Mouse (Mus musculus): Measurements from ENCODE around the gene Nudt13. TPM values are rescaled to one million over a fixed set of nuclear protein-coding genes. Genes with fewer than 3 reads are reported as not detected.
"Not testable (repeated sequence)": the region's sequence is repeated elsewhere in the genome, so short reads cannot be mapped to it uniquely, and the experiment has no call there.

The Nudt13 gene
- polyA plus RNA-seq, 1 experiment from 2014 or later, result 22.8 TPM

DNA sequence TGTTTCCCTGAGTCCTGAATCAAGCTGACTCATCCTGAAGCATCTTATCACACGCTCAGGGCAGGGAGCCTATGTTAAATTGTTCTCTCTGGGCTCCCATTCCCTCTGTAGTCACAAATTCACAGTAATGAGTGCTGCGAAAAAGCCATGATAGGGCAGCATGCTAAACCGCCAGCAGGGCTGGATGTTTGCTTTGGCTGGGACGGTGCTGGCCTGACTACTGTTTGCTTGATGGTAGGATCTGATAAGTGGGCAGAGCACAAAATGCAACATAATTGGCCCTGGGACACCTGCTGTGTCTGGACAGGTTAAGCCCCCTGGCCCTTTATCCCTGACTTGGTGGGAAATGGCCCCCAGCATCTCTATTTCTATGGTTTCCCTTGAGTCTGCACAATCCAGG is 3.1 kb upstream of the Nudt13 start:
- H3K9ac ChIP-seq, result no peak overlapping the region
- H3K27me3 ChIP-seq, result no peaks in the 10 kb centered on the region
- 59% methylated on average over 4 of the region's 4 CpGs for WGBS
- 0 out of 2 replicates have a peak, but pooled peaks cover 9% of the 10 kb centered on the region for H3K4me1 ChIP-seq
- ATAC-seq (ENCODE audit: insufficient number of reproducible peaks, low FRiP score, low TSS enrichment, low read depth), result no peak
- no peak overlapping the region for H3K27ac ChIP-seq (replicated peaks)
- H3K4me2 ChIP-seq (replicated peaks), result no peak overlapping the region
- no peaks in the 10 kb centered on the region for H3K36me3 ChIP-seq
- no peaks in the 10 kb centered on the region for H3K9me3 ChIP-seq (replicated peaks)
- H3K4me3 ChIP-seq (replicated peaks), result no peak overlapping the region

DNA sequence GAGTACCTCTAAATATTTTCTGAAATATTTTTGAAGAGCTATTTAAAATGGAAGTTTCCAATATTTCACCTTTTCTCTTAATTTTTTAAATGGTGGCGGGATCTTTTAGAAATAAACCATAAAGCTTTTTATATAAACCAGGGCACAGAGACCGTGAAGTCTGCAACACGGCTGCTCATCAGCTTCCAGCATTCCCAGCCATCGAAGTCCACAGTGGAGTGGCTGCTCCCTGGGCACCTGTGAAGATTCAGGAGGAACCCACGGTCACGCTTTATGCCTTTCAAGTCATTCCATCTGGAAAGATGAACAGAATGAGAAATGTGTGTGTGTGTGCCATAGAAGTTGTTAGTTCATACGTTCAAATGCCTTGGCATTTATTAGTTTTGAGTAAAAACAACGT is 450 bp downstream of the Nudt13 start:
- no peaks in the 10 kb centered on the region for H3K9me3 ChIP-seq (replicated peaks)
- H3K9ac ChIP-seq, result peak overlapping the region; percentile 50; the same call in 1 of the 2 replicates
- no peaks in the 10 kb centered on the region for H3K27me3 ChIP-seq
- no peak overlapping the region for H3K27ac ChIP-seq (replicated peaks)
- ATAC-seq (ENCODE audit: insufficient number of reproducible peaks, low FRiP score, low TSS enrichment, low read depth), result no peak
- H3K36me3 ChIP-seq, result no peaks in the 10 kb centered on the region
- 32% methylated on average over 8 of the region's 8 CpGs for WGBS
- H3K4me2 ChIP-seq (replicated peaks), result peak overlapping the region; percentile 57
- H3K4me1 ChIP-seq, result 0 out of 2 replicates have a peak, but pooled peaks cover 9% of the 10 kb centered on the region
- H3K4me3 ChIP-seq (replicated peaks), result peak overlapping the region; percentile 57

DNA sequence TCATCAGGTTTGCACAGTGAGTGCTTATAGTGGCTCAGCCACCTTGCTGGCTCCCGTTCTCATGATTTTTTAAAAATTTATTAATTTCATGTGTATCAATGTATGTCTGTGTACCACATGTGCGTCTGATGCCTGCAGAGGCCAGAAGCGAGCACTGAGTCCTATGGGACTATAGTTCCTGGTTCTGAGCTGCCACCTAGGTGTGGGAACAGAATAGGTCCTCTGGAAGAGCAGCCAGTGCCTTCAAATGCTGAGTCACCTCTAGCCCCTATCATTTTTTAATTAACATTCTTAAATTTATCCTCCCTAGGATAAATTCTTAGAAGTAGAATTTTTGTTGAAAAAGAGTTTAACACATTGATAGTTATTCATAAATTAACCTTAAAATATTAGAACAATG is 3.1 kb downstream of the Nudt13 start:
- no peaks in the 10 kb centered on the region for H3K36me3 ChIP-seq
- no peaks in the 10 kb centered on the region for H3K27me3 ChIP-seq
- no peaks in the 10 kb centered on the region for H3K9me3 ChIP-seq (replicated peaks)
- WGBS, result 67% methylated on average over 3 of the region's 3 CpGs
- no peak overlapping the region for H3K4me2 ChIP-seq (replicated peaks)
- no peak for ATAC-seq (ENCODE audit: insufficient number of reproducible peaks, low FRiP score, low TSS enrichment, low read depth)
- H3K4me1 ChIP-seq, result 0 out of 2 replicates have a peak, but pooled peaks cover 9% of the 10 kb centered on the region
- no peak overlapping the region for H3K9ac ChIP-seq
- H3K27ac ChIP-seq (replicated peaks), result no peak overlapping the region
- H3K4me3 ChIP-seq (replicated peaks), result no peak overlapping the region

DNA sequence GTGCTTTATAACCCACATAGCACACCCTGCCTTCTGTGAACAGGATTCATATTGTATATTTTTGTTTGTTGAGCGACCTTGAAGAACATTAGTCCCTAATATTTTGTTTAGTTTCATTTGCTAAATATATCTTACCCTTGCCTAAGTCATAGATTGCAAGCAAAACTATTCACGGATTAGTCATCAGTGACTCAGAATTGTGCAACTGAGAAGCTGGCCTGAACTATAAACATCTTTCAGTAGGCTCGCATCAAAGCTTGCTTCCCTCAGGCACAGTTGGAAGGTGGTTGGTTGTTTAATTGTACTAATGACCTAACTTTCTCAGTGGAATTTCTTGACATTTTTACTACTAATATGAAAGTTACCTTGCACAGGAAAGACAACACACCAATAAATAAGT is 3.6 kb downstream of the Nudt13 start:
- Histone ChIP-seq H3K4me1 (0 out of 2 replicates have a peak, but pooled peaks cover 9% of the 10 kb centered on the region), H3K27ac (replicated peaks) (no peak overlapping the region), H3K9me3 (replicated peaks) (no peaks in the 10 kb centered on the region), H3K4me3 (replicated peaks) (no peak overlapping the region), H3K4me2 (replicated peaks) (no peak overlapping the region), H3K9ac (no peak overlapping the region), H3K27me3 (no peaks in the 10 kb centered on the region), H3K36me3 (no peaks in the 10 kb centered on the region)
- 62% methylated on average over 3 of the region's 3 CpGs for WGBS
- no peak for ATAC-seq (ENCODE audit: insufficient number of reproducible peaks, low FRiP score, low TSS enrichment, low read depth)

DNA sequence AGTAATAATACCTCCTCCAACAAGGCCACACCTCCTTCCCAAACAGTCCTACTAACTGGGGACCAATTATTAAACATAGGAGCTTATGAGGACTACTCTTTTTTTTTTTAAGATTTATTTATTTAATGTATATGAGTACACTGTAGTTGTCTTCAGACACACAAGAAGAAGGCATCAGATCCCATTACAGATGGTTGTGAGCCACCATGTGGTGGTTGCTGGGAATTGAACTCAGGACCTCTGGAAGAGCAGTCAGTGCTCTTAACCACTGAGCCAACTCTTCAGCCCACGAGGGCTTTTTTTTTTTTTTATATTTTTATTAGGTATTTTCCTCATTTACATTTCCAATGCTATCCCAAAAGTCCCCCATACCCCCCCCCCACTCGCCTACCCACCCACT is 10.6 kb downstream of the Nudt13 start:
- 84% methylated on average over 2 of the region's 2 CpGs for WGBS
- H3K4me1 ChIP-seq; H3K4me2 ChIP-seq (replicated peaks); H3K27me3 ChIP-seq; ATAC-seq (ENCODE audit: insufficient number of reproducible peaks, low FRiP score, low TSS enrichment, low read depth); H3K9ac ChIP-seq; H3K27ac ChIP-seq (replicated peaks); H3K9me3 ChIP-seq (replicated peaks); H3K4me3 ChIP-seq (replicated peaks): not testable (repeated sequence)
- peaks cover 20% of the 10 kb centered on the region for H3K36me3 ChIP-seq

DNA sequence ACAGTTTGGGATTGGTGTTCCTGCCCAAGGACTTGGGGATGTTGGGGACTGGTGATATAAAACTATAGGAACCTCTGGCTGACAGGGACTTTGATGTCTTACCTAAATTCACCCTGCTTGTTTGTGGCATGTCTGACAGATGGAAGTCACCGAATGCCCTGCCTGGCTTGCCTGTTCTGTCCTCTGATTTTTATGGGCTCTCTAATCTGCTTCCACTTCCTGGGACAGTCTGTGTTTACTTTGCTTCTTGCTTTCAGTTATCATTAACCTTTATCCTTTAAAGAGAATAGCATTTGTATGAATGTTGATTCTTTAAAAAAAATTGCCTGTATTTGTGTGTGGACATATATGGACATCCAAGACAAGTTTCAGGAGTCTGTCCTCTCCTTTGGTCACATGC is 20.6 kb downstream of the Nudt13 start:
- no peaks in the 10 kb centered on the region for H3K9me3 ChIP-seq (replicated peaks)
- H3K4me2 ChIP-seq (replicated peaks), result no peak overlapping the region
- H3K4me1 ChIP-seq, result no peaks in the 10 kb centered on the region
- no peaks in the 10 kb centered on the region for H3K27me3 ChIP-seq
- H3K36me3 ChIP-seq, result peaks cover 50% of the 10 kb centered on the region
- no peak overlapping the region for H3K27ac ChIP-seq (replicated peaks)
- H3K9ac ChIP-seq, result no peak overlapping the region
- 60% methylated on average over 1 of the region's 1 CpGs for WGBS
- no peak overlapping the region for H3K4me3 ChIP-seq (replicated peaks)
- no peak for ATAC-seq (ENCODE audit: insufficient number of reproducible peaks, low FRiP score, low TSS enrichment, low read depth)

DNA sequence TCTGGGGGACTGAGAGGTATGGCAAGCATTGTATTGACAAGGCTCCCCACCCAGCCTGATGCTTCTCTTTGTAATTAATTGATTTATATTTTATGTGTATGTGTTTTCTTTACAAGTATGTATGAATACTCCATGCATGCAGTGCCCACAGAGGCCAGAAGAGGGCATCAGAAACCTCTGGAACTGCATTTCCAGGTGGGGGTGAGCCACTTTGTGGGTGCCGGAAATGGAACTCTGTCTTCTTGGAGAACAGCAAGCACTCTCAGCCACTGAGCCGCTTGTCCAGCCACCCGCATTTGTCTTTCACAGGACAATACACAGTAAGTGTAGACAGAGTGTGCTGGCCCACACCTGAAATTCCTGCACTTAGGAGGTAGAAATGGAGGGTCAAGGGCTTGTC is 24.9 kb downstream of the Nudt13 start:
- H3K36me3 ChIP-seq, result peaks cover 61% of the 10 kb centered on the region
- no peaks in the 10 kb centered on the region for H3K4me1 ChIP-seq
- H3K4me3 ChIP-seq (replicated peaks), result no peak overlapping the region
- 79% methylated on average over 3 of the region's 3 CpGs for WGBS
- no peak for ATAC-seq (ENCODE audit: insufficient number of reproducible peaks, low FRiP score, low TSS enrichment, low read depth)
- no peaks in the 10 kb centered on the region for H3K27me3 ChIP-seq
- H3K27ac ChIP-seq (replicated peaks), result no peak overlapping the region
- H3K9me3 ChIP-seq (replicated peaks), result no peaks in the 10 kb centered on the region
- H3K9ac ChIP-seq, result no peak overlapping the region
- H3K4me2 ChIP-seq (replicated peaks), result no peak overlapping the region

DNA sequence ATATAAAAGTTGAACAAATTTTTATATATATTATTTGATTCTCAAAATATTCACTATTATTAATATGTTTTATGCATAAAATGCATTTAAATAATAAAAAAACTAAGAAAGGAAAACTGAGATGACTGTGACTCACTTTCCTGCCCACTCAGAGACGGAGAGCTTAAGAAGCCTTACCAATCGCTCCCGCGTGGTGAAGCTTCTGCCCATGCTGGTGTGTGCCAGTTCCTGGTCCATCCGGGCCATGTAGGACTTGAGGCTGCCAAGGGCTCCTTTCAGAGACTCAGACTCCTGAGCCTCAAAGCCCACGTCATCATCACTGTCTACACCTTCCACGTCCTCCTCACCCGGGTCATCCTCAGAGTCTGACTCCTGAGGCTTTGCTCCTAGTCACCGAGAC is 29.7 kb downstream of the Nudt13 start:
- H3K9ac ChIP-seq, result no peak overlapping the region
- H3K27ac ChIP-seq (replicated peaks), result no peak overlapping the region
- no peak overlapping the region for H3K4me2 ChIP-seq (replicated peaks)
- no peaks in the 10 kb centered on the region for H3K27me3 ChIP-seq
- H3K36me3 ChIP-seq, result peaks cover 74% of the 10 kb centered on the region
- 98% methylated on average over 9 of the region's 9 CpGs for WGBS
- no peak overlapping the region for H3K4me3 ChIP-seq (replicated peaks)
- no peaks in the 10 kb centered on the region for H3K4me1 ChIP-seq
- H3K9me3 ChIP-seq (replicated peaks), result no peaks in the 10 kb centered on the region
- ATAC-seq (ENCODE audit: insufficient number of reproducible peaks, low FRiP score, low TSS enrichment, low read depth), result no peak

DNA sequence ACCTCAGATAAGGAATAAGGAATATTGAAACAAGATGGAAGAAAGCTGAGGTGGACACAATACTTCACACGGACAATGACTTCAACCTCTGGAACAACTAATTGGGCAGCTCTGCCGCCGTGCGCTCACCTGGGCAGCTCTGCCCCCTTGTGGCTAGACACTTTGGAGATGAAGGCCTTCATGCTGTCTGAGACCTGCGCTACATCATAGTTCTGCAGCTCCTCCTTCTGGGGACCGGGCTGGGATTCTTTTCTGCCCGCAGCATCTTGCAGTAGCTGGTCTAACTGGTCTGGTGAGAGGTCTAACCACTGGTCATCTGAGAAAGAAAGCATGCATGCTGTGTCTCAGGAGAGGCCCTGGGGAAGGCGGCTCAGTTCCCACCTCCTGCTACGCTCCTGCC is 34.0 kb downstream of the Nudt13 start:
- Histone ChIP-seq H3K27ac (replicated peaks) (no peak overlapping the region), H3K9me3 (replicated peaks) (no peaks in the 10 kb centered on the region), H3K9ac (no peak overlapping the region), H3K4me3 (replicated peaks) (no peak overlapping the region), H3K36me3 (peaks cover 72% of the 10 kb centered on the region), H3K4me1 (no peaks in the 10 kb centered on the region), H3K4me2 (replicated peaks) (no peak overlapping the region), H3K27me3 (no peaks in the 10 kb centered on the region)
- 58% methylated on average over 9 of the region's 9 CpGs for WGBS
- 0 out of 2 replicates have a peak, but pooled peaks have one; percentile 29 for ATAC-seq (ENCODE audit: insufficient number of reproducible peaks, low FRiP score, low TSS enrichment, low read depth)

DNA sequence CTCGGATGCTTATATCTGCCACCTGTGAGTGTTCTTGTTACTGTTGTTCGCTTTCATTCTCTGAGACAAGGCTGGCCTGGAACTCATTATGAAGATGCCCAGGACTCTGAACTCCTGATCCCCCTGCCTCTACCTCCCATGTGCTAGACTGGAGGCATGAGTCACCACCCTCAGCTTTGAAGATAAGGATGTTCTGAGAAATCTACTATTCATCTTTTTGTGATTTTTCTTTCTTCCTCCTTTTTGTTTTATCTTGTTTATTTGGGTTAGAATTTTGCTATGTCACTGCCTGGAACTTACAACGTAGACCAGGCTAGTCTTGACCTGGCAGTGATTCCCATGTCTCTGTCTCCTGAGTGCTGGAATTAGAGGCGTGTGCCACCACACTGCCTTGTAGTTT is 36.8 kb downstream of the Nudt13 start:
- no peak overlapping the region for H3K4me2 ChIP-seq (replicated peaks)
- no peak overlapping the region for H3K4me3 ChIP-seq (replicated peaks)
- H3K9me3 ChIP-seq (replicated peaks), result no peaks in the 10 kb centered on the region
- no peak for ATAC-seq (ENCODE audit: insufficient number of reproducible peaks, low FRiP score, low TSS enrichment, low read depth)
- no peaks in the 10 kb centered on the region for H3K27me3 ChIP-seq
- H3K9ac ChIP-seq, result no peak overlapping the region
- no peaks in the 10 kb centered on the region for H3K4me1 ChIP-seq
- no peak overlapping the region for H3K27ac ChIP-seq (replicated peaks)
- 85% methylated on average over 4 of the region's 4 CpGs for WGBS
- H3K36me3 ChIP-seq, result peaks cover 75% of the 10 kb centered on the region

DNA sequence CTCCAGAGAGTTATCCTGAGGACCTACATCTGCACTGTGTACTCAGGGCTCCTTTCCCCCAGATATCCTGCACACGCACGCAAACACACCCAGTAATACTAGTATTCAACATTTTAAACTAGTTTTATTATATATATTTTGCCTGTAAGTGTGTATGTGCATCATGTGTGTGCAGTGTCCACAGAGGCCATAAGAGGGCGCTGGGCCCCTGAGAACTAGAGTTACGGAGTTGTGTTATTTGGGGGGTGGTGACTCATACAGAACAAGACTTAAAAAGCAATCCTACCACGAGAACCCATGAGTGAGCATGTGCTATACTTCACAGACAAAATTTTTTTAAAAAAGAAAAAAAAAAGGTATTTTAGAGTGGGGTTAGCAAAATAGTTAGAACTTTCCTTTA is 44.9 kb downstream of the Nudt13 start:
- H3K36me3 ChIP-seq, result peaks cover 63% of the 10 kb centered on the region
- WGBS, result 97% methylated on average over 5 of the region's 5 CpGs

DNA sequence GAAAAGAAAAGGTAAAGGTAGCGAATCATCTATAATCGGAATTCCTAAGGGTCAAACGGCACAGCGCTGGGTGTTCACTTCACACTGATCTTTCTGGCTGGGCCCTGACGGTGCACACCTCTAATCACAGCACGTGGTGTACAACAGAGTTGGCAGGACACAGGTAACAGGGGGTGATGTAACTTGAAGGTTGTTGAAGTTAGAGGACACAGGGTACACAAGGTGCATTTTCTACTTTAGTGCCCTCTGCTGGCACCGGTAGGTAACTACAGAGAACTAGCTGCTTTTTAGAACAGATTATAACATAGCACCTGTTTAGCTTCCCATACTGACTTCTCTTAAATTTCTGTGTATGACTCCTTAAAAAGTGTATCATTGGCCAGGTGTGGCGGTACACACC is 45.7 kb downstream of the Nudt13 start:
- Histone ChIP-seq H3K27me3 (no peaks in the 10 kb centered on the region), H3K36me3 (peaks cover 61% of the 10 kb centered on the region), H3K4me2 (replicated peaks) (no peak overlapping the region), H3K4me3 (replicated peaks) (no peak overlapping the region), H3K9ac (no peak overlapping the region), H3K27ac (replicated peaks) (no peak overlapping the region), H3K4me1 (no peaks in the 10 kb centered on the region), H3K9me3 (replicated peaks) (no peaks in the 10 kb centered on the region)
- ATAC-seq (ENCODE audit: insufficient number of reproducible peaks, low FRiP score, low TSS enrichment, low read depth), result no peak
- 84% methylated on average over 8 of the region's 8 CpGs for WGBS

More for the DNA sequence above, 44.9 kb downstream of the Nudt13 start:
- H3K27me3 ChIP-seq, result no peaks in the 10 kb centered on the region
- no peak overlapping the region for H3K27ac ChIP-seq (replicated peaks)
- no peak overlapping the region for H3K9ac ChIP-seq
- H3K9me3 ChIP-seq (replicated peaks), result no peaks in the 10 kb centered on the region
- no peak overlapping the region for H3K4me2 ChIP-seq (replicated peaks)
- ATAC-seq (ENCODE audit: insufficient number of reproducible peaks, low FRiP score, low TSS enrichment, low read depth), result no peak
- no peaks in the 10 kb centered on the region for H3K4me1 ChIP-seq
- H3K4me3 ChIP-seq (replicated peaks), result no peak overlapping the region
